Mouse (Mus musculus) kidney, adult 2 months (tissue): ENCODE measurements around the gene Ifi204. TPM values are rescaled to one million over a fixed set of nuclear protein-coding genes. Genes with fewer than 3 reads are reported as not detected.
"Not testable (repeated sequence)": the region's sequence is repeated elsewhere in the genome, so short reads cannot be mapped to it uniquely, and the experiment has no call there.

ENCODE experiments used
- DNase-seq: peaks from one replicate; pipeline ENCODE4 v3.0.0; 2021
- H3K27ac ChIP-seq: fragments of 200-500 bp; 2 replicates; pipeline ENCODE4 v1.5.1; 2012; ENCODE audit warnings: low read depth, low read length, control low read depth, inconsistent platforms; ENCODE audit not compliant: insufficient read depth
- H3K27me3 ChIP-seq: fragments of 200-500 bp; replicated peaks from 2 replicates; pipeline ENCODE4 v1.6.1; 2012; ENCODE audit warnings: mild to moderate bottlenecking, moderate library complexity, low read length, inconsistent platforms; ENCODE audit not compliant: control insufficient read depth, insufficient read depth
- H3K36me3 ChIP-seq: fragments of 200-500 bp; 2 replicates; pipeline ENCODE4 v1.6.1; 2012; ENCODE audit warnings: mild to moderate bottlenecking, moderate library complexity, low read length, inconsistent platforms; ENCODE audit not compliant: control insufficient read depth, insufficient read depth
- H3K4me1 ChIP-seq: fragments of 200-500 bp; 2 replicates; pipeline ENCODE4 v1.6.1; 2011; ENCODE audit warnings: low read length; ENCODE audit not compliant: control insufficient read depth, insufficient read depth
- H3K4me3 ChIP-seq: fragments of 200-500 bp; 2 replicates; pipeline ENCODE4 v1.5.1; 2011; ENCODE audit warnings: mild to moderate bottlenecking, low read depth, low read length, control low read depth; ENCODE audit not compliant: insufficient read depth
- CTCF ChIP-seq: fragments of 200-500 bp; conservative IDR thresholded peaks from 2 replicates; pipeline ENCODE4 v1.5.1; 2011; ENCODE audit warnings: low read depth, mild to moderate bottlenecking, control low read depth, low read length, moderate library complexity, mixed read lengths; ENCODE audit not compliant: insufficient read depth, insufficient read length
- POLR2A ChIP-seq: fragments of 200-500 bp; IDR thresholded peaks from one replicate; pipeline ENCODE4 v1.6.1; 2011; ENCODE audit warnings: low read depth, low read length, control low read depth
- WGBS: fragments of 180-500 bp; shearing (Covaris S2); methylation state at CpG from one replicate; pipeline ENCODE4 v1.1.7; 2018; 5-methylcytosine and 5-hydroxymethylcytosine counted together
- polyA plus RNA-seq: library from polyadenylated mRNA; depleted of rRNA; stranded (reverse); fragments of >200 nt; gene quantifications from 2 replicates; pipeline ENCODE4 v1.2.3, GENCODE M21; 2012; rRNA removed

Gene Ifi204
- polyA plus RNA-seq, 1 experiment, result 1.0 TPM

GRCm38 (mm10) chr1:173741656-173742055, 25.1 kb downstream of the Ifi204 start, which contains the start of gene Ifi207:
Ifi207 (minus strand) TSS chr1:173741747.
- H3K36me3 ChIP-seq, result no peaks in the 10 kb centered on the region
- TF ChIP-seq CTCF, result no peak
- TF ChIP-seq POLR2A, result no peak
- WGBS, result 57% methylated on average over 4 of the region's 4 CpGs
- H3K4me1 ChIP-seq, result no peaks in the 10 kb centered on the region
- H3K27me3 ChIP-seq, result no peaks in the 10 kb centered on the region
- peak; percentile 28 for DNase-seq
- peak within 1 kb of the TSS; percentile 68; the same call in 1 of the 2 replicates for H3K27ac ChIP-seq
- H3K4me3 ChIP-seq, result peak within 1 kb of the TSS; percentile 42

- no peaks in the 10 kb centered on the region for H3K27me3 ChIP-seq
- H3K4me1 ChIP-seq, result no peaks in the 10 kb centered on the region
- H3K27ac ChIP-seq, result no peak overlapping the region
- H3K4me3 ChIP-seq, result no peak overlapping the region
- DNase-seq, result no peak
- no peaks in the 10 kb centered on the region for H3K36me3 ChIP-seq
- no peak for TF ChIP-seq POLR2A
- TF ChIP-seq CTCF, result no peak
Measured at GRCm38 (mm10) chr1:173740537-173740936, 26.2 kb downstream of the Ifi204 start.

DNA sequence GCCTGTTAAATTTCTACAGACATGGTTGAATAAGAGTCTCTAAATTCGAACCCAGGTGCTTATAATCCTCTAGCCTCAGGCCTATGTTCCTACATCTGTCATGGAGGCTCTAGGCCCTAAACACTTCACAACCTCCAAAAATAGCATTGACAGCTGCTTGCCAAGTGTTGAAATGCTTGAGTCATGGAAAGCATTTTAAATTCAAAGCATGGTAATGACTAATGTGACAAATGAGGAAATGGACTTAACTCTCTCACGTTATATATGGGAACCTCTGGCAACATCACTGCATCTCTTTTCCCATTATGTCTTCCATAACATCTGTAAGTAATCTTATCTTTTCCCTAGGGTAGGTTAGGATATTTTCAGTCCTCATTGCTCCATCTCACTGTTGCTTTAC, 29.8 kb downstream of the Ifi204 start:
- TF ChIP-seq POLR2A (no peak), CTCF (no peak)
- Histone ChIP-seq H3K4me3 (no peak overlapping the region), H3K27ac (no peak overlapping the region), H3K36me3 (no peaks in the 10 kb centered on the region), H3K4me1 (no peaks in the 10 kb centered on the region), H3K27me3 (no peaks in the 10 kb centered on the region)
- DNase-seq, result no peak
- WGBS, result 49% methylated on average over 2 of the region's 2 CpGs

- WGBS, result 89% methylated on average over 4 of the region's 4 CpGs
- not testable (repeated sequence) for H3K36me3 ChIP-seq, H3K4me1 ChIP-seq, H3K27ac ChIP-seq, H3K27me3 ChIP-seq, DNase-seq, H3K4me3 ChIP-seq
Measured at GRCm38 (mm10) chr1:173735015-173735414, 31.7 kb downstream of the Ifi204 start.

- Histone ChIP-seq H3K27me3 (no peaks in the 10 kb centered on the region), H3K4me1 (no peaks in the 10 kb centered on the region), H3K27ac (no peak overlapping the region), H3K4me3 (no peak overlapping the region), H3K36me3 (no peaks in the 10 kb centered on the region)
- no peak for DNase-seq
- no peak for TF ChIP-seq POLR2A
- 20% methylated on average over 7 of the region's 7 CpGs for WGBS
Measured at GRCm38 (mm10) chr1:173733219-173733618, 33.5 kb downstream of the Ifi204 start.

Other genes with a start within 250 kb of the Ifi204 start
- gene Ifi214, start 231.0 kb downstream of the Ifi204 start, polyA plus RNA-seq, result 0.52 TPM in 1 of 2 replicates, not detected in the other
- 2.3 and 6.4 TPM in 2 replicates for gene Ifi213, start 167.7 kb downstream of the Ifi204 start, polyA plus RNA-seq
- gene Ifi209, start 136.0 kb downstream of the Ifi204 start, polyA plus RNA-seq, result 0.22 and 1.6 TPM in 2 replicates
- 1.5 and 3.3 TPM in 2 replicates for gene Ifi208, start 93.3 kb downstream of the Ifi204 start, polyA plus RNA-seq
- 2.7 and 3.6 TPM in 2 replicates for gene Ifi207, start 25.2 kb downstream of the Ifi204 start, polyA plus RNA-seq
- gene Ifi211, start 146.1 kb upstream of the Ifi204 start, polyA plus RNA-seq, result 0.65 and 0.77 TPM in 2 replicates
- gene Mndal, start 175.5 kb upstream of the Ifi204 start, polyA plus RNA-seq, result 4.9 and 6.2 TPM in 2 replicates
- gene Ifi203, start 175.7 kb upstream of the Ifi204 start, polyA plus RNA-seq, result 5.9 and 9.9 TPM in 2 replicates
- gene Ifi202b, start 215.8 kb upstream of the Ifi204 start, polyA plus RNA-seq, result not detected in 2 replicates